Comparison of ENCODE assay signal across 29 mouse cellular contexts in the genomic region with DNA sequence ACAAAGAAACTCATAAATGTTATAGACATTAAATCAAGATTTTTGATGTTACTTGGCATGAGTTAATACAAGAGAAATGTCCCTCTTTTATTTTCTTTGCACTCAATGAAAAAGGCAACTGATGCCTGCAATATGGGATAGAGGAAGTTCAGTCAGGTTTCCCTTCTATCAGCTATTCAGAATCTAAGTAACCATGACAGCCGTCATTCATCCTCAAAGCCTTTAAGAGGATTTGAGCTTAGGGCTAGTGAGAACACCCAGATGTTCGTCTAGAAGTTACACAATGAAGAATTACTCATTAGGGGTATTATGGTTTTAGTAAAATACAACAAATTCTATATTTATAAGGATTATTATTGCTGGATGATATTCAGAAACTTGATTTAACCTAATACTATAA.
DNase-seq lines count a peak whose midpoint lies in the region; ATAC-seq and TF ChIP-seq lines count a peak whose summit lies in the region.
"Had no signal": no experiment of that assay in that cellular context is flagged by ENCODE, and none has a peak within 500 bp of the region (broad histone marks: within the 10 kb centered on the region; RNA-seq: fewer than 3 reads in every experiment).

No protein-coding gene starts in this region.

- no peak for TF ChIP-seq EP300 in MEL (IDR thresholded peaks at IDR 0.05; ENCODE audit: low read depth in 1 of 2, low read length in 2 of 2)

- DNase-seq in midbrain, postnatal 0 days (ENCODE audit: low spot score) = no peak
- peak; percentile 38 for DNase-seq in MEL (ENCODE audit: low read depth, low spot score)
- peak; percentile 22 for DNase-seq in brain, embryonic 14.5 days (ENCODE audit: low read depth)
- peak; percentile 29 for DNase-seq in retina, postnatal 7 days (ENCODE audit: low read depth, low spot score)
- DNase-seq in heart, embryonic 10.5 days (ENCODE audit: low spot score) = no peak
- no peak for DNase-seq in forebrain, embryonic 11.5 days (ENCODE audit: low spot score)
- DNase-seq: adrenal gland, adult 2 months; adrenal gland, postnatal 14 days; cerebellum, adult 18-20 months; cerebellum, adult 9-10 months; cerebellum, postnatal 14 days; gastrocnemius, postnatal 10 days; gastrocnemius, postnatal 36 days; heart, postnatal 10 days; heart, postnatal 4 days had no signal

- WGBS in midbrain, embryonic 12.5 days = 12% methylated on average over 2 of the region's 2 CpGs
- WGBS in midbrain, postnatal 0 days = 8% methylated on average over 2 of the region's 2 CpGs
- WGBS in heart, embryonic 10.5 days = 73% methylated on average over 2 of the region's 2 CpGs
- 25% methylated on average over 2 of the region's 2 CpGs for WGBS in forebrain, embryonic 11.5 days

- H3K27me3 ChIP-seq in midbrain, embryonic 12.5 days = no peaks in the 10 kb centered on the region
- no peaks in the 10 kb centered on the region for H3K27me3 ChIP-seq in midbrain, postnatal 0 days (ENCODE audit: insufficient read depth, low read length)
- no peaks in the 10 kb centered on the region for H3K27me3 ChIP-seq in MEL (ENCODE audit: control insufficient read depth in 1 of 2, insufficient read depth in 2 of 2, low read length in 2 of 2)
- H3K27me3 ChIP-seq in heart, embryonic 10.5 days (ENCODE audit: insufficient read depth, poor library complexity, severe bottlenecking) = no peaks in the 10 kb centered on the region
- H3K27me3 ChIP-seq in forebrain, embryonic 11.5 days (ENCODE audit: control insufficient read depth, insufficient read depth, low read length) = no peaks in the 10 kb centered on the region
- H3K27me3 ChIP-seq: embryonic facial prominence, embryonic 13.5 days; forebrain, embryonic 13.5 days; heart, embryonic 12.5 days; heart, embryonic 15.5 days; Patski had no signal

- H3K4me2 ChIP-seq in midbrain, embryonic 12.5 days (replicated peaks) = no peak overlapping the region
- no peak overlapping the region for H3K4me2 ChIP-seq in midbrain, postnatal 0 days (ENCODE audit: low read depth, low read length, poor library complexity, severe bottlenecking)
- no peak overlapping the region for H3K4me2 ChIP-seq in forebrain, embryonic 11.5 days (ENCODE audit: low read depth, low read length, severe bottlenecking)
- H3K4me2 ChIP-seq: embryonic facial prominence, embryonic 13.5 days; forebrain, embryonic 13.5 days; heart, embryonic 12.5 days; heart, embryonic 15.5 days; hindbrain, embryonic 14.5 days had no signal

- ATAC-seq in midbrain, embryonic 12.5 days (ENCODE audit: low FRiP score, low read depth) = peak; percentile 65
- ATAC-seq in midbrain, postnatal 0 days (ENCODE audit: low FRiP score) = no peak
- no peak for ATAC-seq in forebrain, embryonic 11.5 days (replicated peaks; ENCODE audit: low FRiP score)
- ATAC-seq: CD4-positive, CD25-positive, alpha-beta regulatory T cell, adult 4 months; forebrain, embryonic 13.5 days; forebrain, embryonic 16.5 days; hindbrain, postnatal 0 days; inflammation-experienced regulatory T-cells, adult 6 months; intestine, embryonic 16.5 days; Patski had no signal

- H3K9me3 ChIP-seq in midbrain, embryonic 12.5 days = no peaks in the 10 kb centered on the region
- H3K9me3 ChIP-seq in midbrain, postnatal 0 days (ENCODE audit: low read length) = no peaks in the 10 kb centered on the region
- H3K9me3 ChIP-seq in MEL (replicated peaks; ENCODE audit: insufficient read depth, low read length) = peaks cover 3% of the 10 kb centered on the region; the same call in 1 of the 2 replicates
- H3K9me3 ChIP-seq in heart, embryonic 10.5 days = no peaks in the 10 kb centered on the region
- no peaks in the 10 kb centered on the region for H3K9me3 ChIP-seq in forebrain, embryonic 11.5 days (ENCODE audit: control insufficient read depth, low read length)
- H3K9me3 ChIP-seq: embryonic facial prominence, embryonic 10.5 days; embryonic facial prominence, embryonic 13.5 days; forebrain, embryonic 13.5 days; heart, embryonic 15.5 days had no signal

- no peak overlapping the region for H3K4me3 ChIP-seq in midbrain, embryonic 12.5 days
- no peak overlapping the region for H3K4me3 ChIP-seq in midbrain, postnatal 0 days (ENCODE audit: low read depth, low read length)
- H3K4me3 ChIP-seq in MEL (ENCODE audit: control insufficient read depth in 1 of 2, insufficient read depth in 1 of 2, low read depth in 2 of 2, low read length in 2 of 2) = no peak overlapping the region
- H3K4me3 ChIP-seq in heart, embryonic 10.5 days = no peak overlapping the region
- no peak overlapping the region for H3K4me3 ChIP-seq in forebrain, embryonic 11.5 days (ENCODE audit: low read depth, low read length)
- H3K4me3 ChIP-seq: embryonic facial prominence, embryonic 10.5 days; embryonic facial prominence, embryonic 13.5 days; erythroblast, embryonic 14.5 days; forebrain, embryonic 13.5 days; heart, embryonic 12.5 days; heart, embryonic 15.5 days had no signal

- no peak for TF ChIP-seq CTCF in midbrain, postnatal 0 days (IDR thresholded peaks at IDR 0.05)
- TF ChIP-seq CTCF in MEL (IDR thresholded peaks at IDR 0.05 in 2 of 3, conservative IDR thresholded peaks at IDR 0.05 in 1 of 3; ENCODE audit: control insufficient read depth in 1 of 3, insufficient read depth in 1 of 3, low read depth in 2 of 3, low read length in 3 of 3, poor library complexity in 1 of 3, severe bottlenecking in 1 of 3) = no peak
- no peak for TF ChIP-seq CTCF in brain, embryonic 14.5 days (IDR thresholded peaks at IDR 0.05; ENCODE audit: borderline replicate concordance, extremely low read depth, insufficient read depth, insufficient read length)

- no peaks in the 10 kb centered on the region for H3K4me1 ChIP-seq in midbrain, embryonic 12.5 days
- H3K4me1 ChIP-seq in midbrain, postnatal 0 days (ENCODE audit: insufficient read depth, low read length) = no peaks in the 10 kb centered on the region
- no peaks in the 10 kb centered on the region for H3K4me1 ChIP-seq in MEL (ENCODE audit: control insufficient read depth in 1 of 2, insufficient read depth in 2 of 2, low read length in 2 of 2)
- H3K4me1 ChIP-seq in heart, embryonic 10.5 days = no peaks in the 10 kb centered on the region
- H3K4me1 ChIP-seq in forebrain, embryonic 11.5 days (replicated peaks; ENCODE audit: control insufficient read depth, insufficient read depth, low read length) = no peaks in the 10 kb centered on the region
- H3K4me1 ChIP-seq: embryonic facial prominence, embryonic 10.5 days; embryonic facial prominence, embryonic 13.5 days; forebrain, embryonic 13.5 days; heart, embryonic 12.5 days; heart, embryonic 15.5 days had no signal

- H3K79me2 ChIP-seq in MEL (ENCODE audit: control insufficient read depth, insufficient read depth, low read length, poor library complexity) = no peaks in the 10 kb centered on the region

- no peak overlapping the region for H3K9ac ChIP-seq in midbrain, embryonic 12.5 days (replicated peaks)
- no peak overlapping the region for H3K9ac ChIP-seq in midbrain, postnatal 0 days (replicated peaks; ENCODE audit: low read length, poor library complexity, severe bottlenecking)
- H3K9ac ChIP-seq in MEL (ENCODE audit: control insufficient read depth, low read depth, low read length, poor library complexity, severe bottlenecking) = no peak overlapping the region
- H3K9ac ChIP-seq in forebrain, embryonic 11.5 days (ENCODE audit: low read length) = no peak overlapping the region
- H3K9ac ChIP-seq: embryonic facial prominence, embryonic 13.5 days; forebrain, embryonic 13.5 days; heart, embryonic 12.5 days; heart, embryonic 15.5 days; hindbrain, embryonic 14.5 days had no signal

- TF ChIP-seq POLR2A in MEL (IDR thresholded peaks at IDR 0.05; ENCODE audit: control insufficient read depth in 1 of 2, insufficient read depth in 1 of 2, low read depth in 1 of 2, low read length in 2 of 2, poor library complexity in 1 of 2) = no peak
- no peak for TF ChIP-seq POLR2A in brain, embryonic 14.5 days (IDR thresholded peaks at IDR 0.05; ENCODE audit: borderline replicate concordance, extremely low read depth, insufficient read depth, insufficient read length, poor library complexity, severe bottlenecking)

- H3K36me3 ChIP-seq in midbrain, embryonic 12.5 days = no peaks in the 10 kb centered on the region
- no peaks in the 10 kb centered on the region for H3K36me3 ChIP-seq in midbrain, postnatal 0 days (ENCODE audit: insufficient read depth, low read length)
- no peaks in the 10 kb centered on the region for H3K36me3 ChIP-seq in MEL (ENCODE audit: control insufficient read depth in 1 of 2, insufficient read depth in 2 of 2, low read length in 2 of 2)
- H3K36me3 ChIP-seq in heart, embryonic 10.5 days = no peaks in the 10 kb centered on the region
- no peaks in the 10 kb centered on the region for H3K36me3 ChIP-seq in forebrain, embryonic 11.5 days (ENCODE audit: control insufficient read depth, insufficient read depth, low read length)
- H3K36me3 ChIP-seq: embryonic facial prominence, embryonic 10.5 days; embryonic facial prominence, embryonic 13.5 days; heart, embryonic 12.5 days; heart, embryonic 15.5 days had no signal

- no peak overlapping the region for H3K27ac ChIP-seq in midbrain, embryonic 12.5 days (replicated peaks)
- H3K27ac ChIP-seq in midbrain, postnatal 0 days (ENCODE audit: low read depth, low read length) = no peak overlapping the region
- no peak overlapping the region for H3K27ac ChIP-seq in MEL (ENCODE audit: control insufficient read depth, low read depth, low read length)
- H3K27ac ChIP-seq in heart, embryonic 10.5 days = no peak overlapping the region
- no peak overlapping the region for H3K27ac ChIP-seq in forebrain, embryonic 11.5 days (ENCODE audit: low read depth, low read length)
- H3K27ac ChIP-seq: embryonic facial prominence, embryonic 10.5 days; embryonic facial prominence, embryonic 13.5 days; forebrain, embryonic 13.5 days; heart, embryonic 15.5 days; hindbrain, embryonic 14.5 days; hindbrain, postnatal 0 days had no signal

- no peak for TF ChIP-seq RAD21 in MEL (IDR thresholded peaks at IDR 0.05; ENCODE audit: low read depth, low read length)

TF ChIP-seq in MEL, 35 proteins besides CTCF, POLR2A, EP300 and RAD21:
- TF ChIP-seq POLR2AphosphoS2 (IDR thresholded peaks at IDR 0.05; ENCODE audit: low read length) = no peak

Comparison
In these comparisons a context has a peak if more than half of its experiments do, and no peak if none do; other contexts are left out.
1. DNase-seq: peak in MEL (single experiment), brain, embryonic 14.5 days (single experiment) and retina, postnatal 7 days (single experiment); none in midbrain, postnatal 0 days (single experiment), heart, embryonic 10.5 days (single experiment) and forebrain, embryonic 11.5 days (single experiment).